Mouse (Mus musculus) neural tube, embryonic 12.5 days (tissue): Measurements from ENCODE around the gene Sema5a. TPM values are rescaled to one million over a fixed set of nuclear protein-coding genes. Genes with fewer than 3 reads are reported as not detected.

Experiments used
- ATAC-seq: fragments of 200-750 bp; cut with Nextera tagmentation; 2 replicates; pipeline ENCODE4 v1.8.0; 2017; ENCODE audit warnings: low read depth, mild to moderate bottlenecking, moderate TSS enrichment, moderate library complexity; ENCODE audit not compliant: low FRiP score
- H3K27ac ChIP-seq: fragments of 300-500 bp; sonication (generic); 2 replicates; pipeline ENCODE4 v1.5.1; 2016
- H3K27me3 ChIP-seq: fragments of 300-500 bp; sonication (generic); replicated peaks from 2 replicates; pipeline ENCODE4 v1.6.1; 2016; ENCODE audit warnings: mild to moderate bottlenecking
- H3K36me3 ChIP-seq: fragments of 300-500 bp; sonication (generic); 2 replicates; pipeline ENCODE4 v1.6.1; 2016; ENCODE audit warnings: mild to moderate bottlenecking
- H3K4me1 ChIP-seq: fragments of 300-500 bp; sonication (generic); 2 replicates; pipeline ENCODE4 v1.6.1; 2016
- H3K4me2 ChIP-seq: fragments of 300-500 bp; sonication (generic); replicated peaks from 2 replicates; pipeline ENCODE4 v1.6.1; 2016; ENCODE audit warnings: mild to moderate bottlenecking
- H3K4me3 ChIP-seq: fragments of 300-500 bp; sonication (generic); 2 replicates; pipeline ENCODE4 v1.5.1; 2016
- H3K9ac ChIP-seq: fragments of 300-500 bp; sonication (generic); 2 replicates; pipeline ENCODE4 v1.6.1; 2016; ENCODE audit warnings: mild to moderate bottlenecking
- H3K9me3 ChIP-seq: fragments of 300-500 bp; sonication (generic); 2 replicates; pipeline ENCODE4 v1.6.1; 2016; ENCODE audit warnings: mild to moderate bottlenecking
- WGBS: fragments of 180-500 bp; shearing (Covaris S2); methylation state at CpG from one replicate; pipeline ENCODE4 v1.1.7; 2016; 5-methylcytosine and 5-hydroxymethylcytosine counted together
- polyA plus RNA-seq: library from polyadenylated mRNA; unstranded; fragments of >200 nt; fragmentation: Nextera tagmentation; extraction: Ambion mirVana; gene quantifications from 2 replicates; pipeline ENCODE4 v1.2.1, GENCODE M21; 2016

The Sema5a gene
- polyA plus RNA-seq, 1 experiment from 2014 or later, result 8.8 TPM

DNA sequence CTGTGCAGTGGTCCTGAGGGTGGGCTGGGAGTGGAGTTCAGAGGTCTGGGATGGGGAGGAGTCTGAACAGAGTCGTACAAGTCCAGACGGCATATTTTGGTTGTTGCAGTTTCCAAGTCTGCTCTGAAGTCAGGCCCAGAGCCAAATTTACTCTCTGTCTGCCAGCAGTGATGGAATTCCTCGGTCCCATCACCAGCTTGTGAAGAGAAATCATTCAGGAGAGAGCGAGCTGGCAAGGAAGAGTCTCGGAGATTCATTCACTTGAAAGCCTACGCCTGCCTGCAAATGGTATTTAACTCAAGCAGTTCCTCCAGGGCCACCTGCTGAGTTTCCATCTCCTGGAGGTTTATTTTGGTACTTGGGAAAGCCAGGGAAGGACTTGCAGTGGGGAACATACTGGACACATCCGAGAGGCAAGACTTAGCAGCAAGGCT, 13.3 kb downstream of the Sema5a start:
- H3K27ac ChIP-seq, result no peak overlapping the region
- H3K4me3 ChIP-seq, result no peak overlapping the region
- WGBS, result 47% methylated on average over 7 of the region's 7 CpGs
- H3K9ac ChIP-seq, result no peak overlapping the region
- no peak for ATAC-seq
- H3K27me3 ChIP-seq, result no peaks in the 10 kb centered on the region
- H3K36me3 ChIP-seq, result no peaks in the 10 kb centered on the region
- H3K4me2 ChIP-seq, result no peak overlapping the region
- no peaks in the 10 kb centered on the region for H3K9me3 ChIP-seq
- H3K4me1 ChIP-seq, result peaks cover 6% of the 10 kb centered on the region; the same call in 1 of the 2 replicates

DNA sequence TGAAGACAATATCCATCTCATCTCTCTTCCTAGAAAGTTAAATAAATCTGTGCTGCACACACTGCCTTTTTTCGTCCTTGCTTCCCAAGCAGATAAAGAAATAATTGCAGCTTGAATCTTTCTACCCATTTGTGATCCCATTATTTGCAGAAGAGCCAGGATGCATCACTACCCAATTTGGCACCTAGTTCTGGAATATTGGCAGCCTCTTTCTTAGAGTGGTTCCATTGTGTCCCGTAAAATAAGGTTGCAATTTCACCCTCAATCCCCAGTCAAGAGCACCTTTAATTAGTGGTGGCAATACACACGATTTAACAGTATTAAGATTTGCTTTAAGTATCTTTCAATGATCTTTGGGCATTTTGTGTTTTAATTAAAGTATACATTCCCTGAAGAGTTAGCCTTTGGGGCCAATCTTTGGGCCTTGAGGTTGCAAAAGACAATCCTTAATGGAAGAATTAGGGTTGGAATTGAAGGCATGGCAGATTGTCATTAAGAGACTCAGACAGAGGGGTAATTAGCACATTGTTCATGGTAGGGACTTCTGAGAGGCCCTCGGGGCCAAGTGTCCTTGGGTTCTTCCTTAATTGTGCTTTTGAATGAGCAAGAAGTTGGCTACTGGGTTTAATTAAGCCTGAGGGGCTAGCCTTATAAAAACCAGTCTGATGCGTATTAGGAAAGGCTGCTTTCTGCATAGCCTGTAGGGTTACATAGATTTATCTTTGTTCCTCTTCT, 14.9 kb downstream of the Sema5a start:
- Histone ChIP-seq H3K9me3 (no peaks in the 10 kb centered on the region), H3K36me3 (no peaks in the 10 kb centered on the region), H3K4me2 (no peak overlapping the region), H3K4me3 (no peak overlapping the region), H3K27me3 (no peaks in the 10 kb centered on the region), H3K27ac (no peak overlapping the region), H3K4me1 (peaks cover 6% of the 10 kb centered on the region; the same call in 1 of the 2 replicates), H3K9ac (no peak overlapping the region)
- no peak for ATAC-seq
- WGBS, result 56% methylated on average over 5 of the region's 5 CpGs

DNA sequence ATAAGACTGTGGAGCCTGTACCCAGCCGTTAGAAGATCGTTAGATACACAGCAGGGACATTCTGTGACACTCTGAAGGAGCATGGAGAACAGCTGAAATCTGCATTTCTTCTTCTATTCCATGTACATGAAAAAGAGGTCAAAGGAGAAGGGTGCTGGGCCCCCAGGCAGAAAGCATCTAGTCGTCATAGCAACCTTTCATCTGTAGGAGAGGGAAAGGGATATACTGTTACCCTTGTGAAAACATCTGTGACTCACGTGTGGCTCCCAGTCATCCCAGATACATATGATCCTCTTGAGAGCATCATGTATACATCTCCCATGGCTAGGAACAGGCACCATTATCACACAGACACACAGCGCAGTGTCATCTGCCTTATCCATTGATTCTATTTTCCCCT, 16.3 kb downstream of the Sema5a start:
- ATAC-seq, result no peak
- H3K27ac ChIP-seq, result no peak overlapping the region

DNA sequence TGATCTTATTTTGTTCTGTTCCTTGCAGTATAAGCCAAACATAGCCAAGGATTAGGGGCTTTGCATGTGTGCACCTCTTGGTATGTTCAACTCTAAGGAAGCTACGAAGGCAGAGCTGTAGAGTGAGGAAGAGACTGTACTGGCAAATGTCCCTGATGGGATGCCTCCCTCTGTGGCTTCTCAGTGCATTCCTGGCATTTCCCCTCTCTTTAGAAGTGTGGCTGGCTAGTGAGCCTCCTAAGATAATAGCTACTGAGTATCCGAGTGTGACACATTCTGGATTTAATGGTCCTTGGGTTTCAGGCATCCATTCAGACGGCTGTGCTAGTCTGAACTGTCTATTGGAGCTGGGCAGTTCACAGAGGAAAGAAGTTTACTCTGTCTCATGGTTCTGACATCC, 19.0 kb downstream of the Sema5a start:
- 38% methylated on average over 3 of the region's 3 CpGs for WGBS
- H3K4me1 ChIP-seq, result peaks cover 12% of the 10 kb centered on the region
- no peak overlapping the region for H3K27ac ChIP-seq
- H3K27me3 ChIP-seq, result no peaks in the 10 kb centered on the region
- ATAC-seq, result no peak
- no peak overlapping the region for H3K4me3 ChIP-seq
- H3K9ac ChIP-seq, result no peak overlapping the region
- H3K4me2 ChIP-seq, result no peak overlapping the region
- no peaks in the 10 kb centered on the region for H3K9me3 ChIP-seq
- H3K36me3 ChIP-seq, result no peaks in the 10 kb centered on the region

More for the DNA sequence above, 16.3 kb downstream of the Sema5a start:
- Histone ChIP-seq H3K4me1 (peaks cover 12% of the 10 kb centered on the region), H3K27me3 (no peaks in the 10 kb centered on the region), H3K9ac (no peak overlapping the region), H3K9me3 (no peaks in the 10 kb centered on the region), H3K4me3 (no peak overlapping the region), H3K36me3 (no peaks in the 10 kb centered on the region), H3K4me2 (no peak overlapping the region)
- WGBS, result 32% methylated on average over 5 of the region's 5 CpGs

DNA sequence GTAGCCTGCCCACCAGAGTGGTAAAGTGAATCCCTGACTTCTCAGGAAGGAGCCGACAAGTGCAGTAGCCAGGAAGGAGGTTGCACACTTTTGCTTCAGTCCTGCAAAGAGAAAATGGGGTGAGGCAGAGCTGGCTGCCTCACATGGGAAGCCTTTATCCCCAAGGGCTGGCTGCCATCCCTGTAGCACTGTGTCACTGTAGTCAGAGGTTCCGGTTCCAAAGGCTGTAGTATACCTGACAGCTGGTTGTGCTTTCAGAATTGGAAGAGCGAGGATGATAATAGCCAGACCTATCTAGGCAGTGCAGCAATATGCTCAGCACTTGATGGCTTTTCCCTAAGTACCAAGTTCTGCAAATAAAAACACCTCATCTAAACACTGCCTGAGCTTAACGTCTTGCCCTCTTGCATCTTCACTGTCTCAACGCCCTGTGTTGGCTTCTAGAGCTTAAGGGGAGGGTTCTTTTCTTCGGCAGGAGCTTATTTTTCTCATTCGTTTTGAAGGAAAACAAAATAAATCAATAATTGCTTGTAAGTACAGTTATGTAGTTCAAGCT, 20.3 kb downstream of the Sema5a start:
- WGBS, result 80% methylated on average over 7 of the region's 7 CpGs
- Histone ChIP-seq H3K27ac (no peak overlapping the region), H3K4me2 (no peak overlapping the region)

DNA sequence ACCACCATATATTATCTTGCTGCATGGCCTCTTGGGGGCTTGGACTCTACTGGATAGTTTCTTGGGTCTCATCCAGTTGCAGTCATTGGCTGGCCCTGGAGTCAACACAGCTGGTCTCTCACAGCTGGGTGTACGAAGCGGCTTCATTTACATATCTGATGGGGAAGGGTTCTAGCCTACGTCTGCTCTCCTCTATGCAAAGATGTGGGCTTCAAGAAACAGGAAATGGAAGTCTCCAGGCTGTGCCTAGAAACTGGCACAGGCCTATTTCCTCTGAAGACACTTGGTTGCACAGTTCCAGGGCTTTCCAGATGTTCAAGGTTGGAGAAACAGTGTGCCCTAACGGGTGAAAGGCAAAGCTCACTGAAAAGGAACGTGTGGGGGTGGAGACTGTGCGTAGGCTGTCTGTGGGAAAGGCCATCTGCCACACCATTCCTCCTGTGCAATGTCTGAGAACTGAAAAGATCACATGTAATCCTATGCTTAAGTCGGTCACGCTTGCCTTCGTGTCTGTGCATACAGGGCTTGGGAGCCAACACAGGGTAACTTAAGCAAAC, 20.8 kb downstream of the Sema5a start:
- Histone ChIP-seq H3K4me1 (peaks cover 12% of the 10 kb centered on the region), H3K36me3 (no peaks in the 10 kb centered on the region), H3K4me3 (no peak overlapping the region), H3K4me2 (no peak overlapping the region), H3K9me3 (no peaks in the 10 kb centered on the region), H3K27me3 (no peaks in the 10 kb centered on the region), H3K27ac (no peak overlapping the region), H3K9ac (no peak overlapping the region)
- ATAC-seq, result no peak
- 62% methylated on average over 9 of the region's 9 CpGs for WGBS

More for the DNA sequence above, 20.3 kb downstream of the Sema5a start:
- H3K4me1 ChIP-seq, result peaks cover 12% of the 10 kb centered on the region
- no peak overlapping the region for H3K9ac ChIP-seq
- no peaks in the 10 kb centered on the region for H3K27me3 ChIP-seq
- no peaks in the 10 kb centered on the region for H3K9me3 ChIP-seq
- no peaks in the 10 kb centered on the region for H3K36me3 ChIP-seq
- no peak for ATAC-seq
- H3K4me3 ChIP-seq, result no peak overlapping the region

DNA sequence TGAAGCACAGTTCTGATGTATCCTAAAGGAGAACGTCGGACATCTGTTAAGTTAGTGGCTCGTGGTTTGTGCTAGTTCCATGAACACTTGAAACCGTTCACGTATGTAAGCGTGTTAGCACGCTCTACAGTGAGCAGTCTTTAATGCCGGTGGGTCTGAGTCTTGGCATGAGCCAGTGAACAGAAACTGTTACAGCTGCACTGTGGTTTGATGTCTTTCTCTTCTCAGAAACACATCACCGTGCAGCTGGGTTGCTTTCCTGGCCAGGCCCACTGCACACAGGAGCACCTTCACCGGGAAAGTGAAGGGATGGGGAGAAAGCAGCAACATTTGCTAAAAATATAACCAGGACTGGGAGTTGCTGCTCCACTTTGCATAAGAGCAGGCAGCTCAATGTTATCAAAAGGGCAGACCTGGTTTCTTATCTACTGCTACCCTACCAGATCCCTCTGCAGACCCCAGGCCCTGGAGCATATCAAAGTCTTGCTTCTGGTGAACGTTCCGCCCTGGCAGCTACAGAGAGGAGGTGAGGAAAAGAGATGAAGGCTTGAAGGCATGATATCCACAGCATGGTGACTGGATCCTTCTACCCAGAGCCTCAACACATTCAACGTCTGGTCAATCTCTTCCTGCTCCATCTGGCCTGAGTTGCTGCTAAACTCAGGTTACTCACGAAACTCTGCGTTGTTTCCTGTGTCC, 21.7 kb downstream of the Sema5a start:
- Histone ChIP-seq H3K4me3 (no peak overlapping the region), H3K4me2 (no peak overlapping the region), H3K4me1 (peaks cover 6% of the 10 kb centered on the region; the same call in 1 of the 2 replicates), H3K9ac (no peak overlapping the region), H3K36me3 (no peaks in the 10 kb centered on the region), H3K27ac (no peak overlapping the region), H3K9me3 (no peaks in the 10 kb centered on the region), H3K27me3 (no peaks in the 10 kb centered on the region)
- WGBS, result 88% methylated on average over 15 of the region's 15 CpGs
- ATAC-seq, result no peak

DNA sequence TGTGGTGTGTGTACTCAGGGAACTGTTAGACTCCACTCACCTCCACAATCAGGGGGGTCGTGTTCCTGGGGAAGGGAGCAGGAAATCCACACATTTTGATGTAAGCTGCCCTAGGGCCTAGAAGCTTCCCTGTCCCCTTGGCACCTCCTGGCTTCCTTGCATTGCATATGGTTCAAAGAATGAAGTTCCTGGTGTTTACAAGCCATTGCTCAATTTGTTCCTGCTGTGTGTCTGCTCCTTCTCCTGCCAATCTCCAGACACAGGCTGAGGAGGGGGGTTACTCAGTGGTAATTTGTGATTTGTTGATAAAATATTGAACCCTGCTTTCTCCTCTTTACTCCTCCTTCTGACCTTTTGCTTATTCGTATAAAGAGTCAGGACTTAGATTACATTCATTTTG, 25.5 kb downstream of the Sema5a start:
- no peak overlapping the region for H3K4me2 ChIP-seq
- WGBS, result 68% methylated on average over 2 of the region's 2 CpGs
- H3K4me3 ChIP-seq, result no peak overlapping the region
- H3K9me3 ChIP-seq, result no peaks in the 10 kb centered on the region
- peaks cover 6% of the 10 kb centered on the region; the same call in 1 of the 2 replicates for H3K4me1 ChIP-seq
- H3K9ac ChIP-seq, result no peak overlapping the region
- H3K27me3 ChIP-seq, result no peaks in the 10 kb centered on the region
- no peak overlapping the region for H3K27ac ChIP-seq
- H3K36me3 ChIP-seq, result no peaks in the 10 kb centered on the region
- no peak for ATAC-seq

DNA sequence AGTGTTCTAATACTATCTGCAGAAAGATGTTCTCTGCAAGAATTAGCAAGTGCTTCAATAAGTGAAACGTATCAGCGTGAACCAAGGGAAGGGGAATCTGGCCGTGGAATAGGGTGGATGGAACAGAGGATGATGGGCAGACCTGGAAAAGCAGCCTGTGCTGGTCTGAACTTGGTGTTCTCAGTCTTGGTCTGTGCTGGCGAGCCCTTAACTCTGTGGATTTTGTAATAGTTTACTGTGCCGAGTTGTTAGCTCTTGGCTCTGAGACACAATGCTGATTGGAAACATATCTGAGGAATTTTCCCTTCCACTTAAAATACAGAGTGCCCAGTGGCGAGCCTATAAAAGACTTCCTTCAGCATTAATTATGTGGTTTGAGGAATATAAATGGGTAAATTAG, 29.3 kb downstream of the Sema5a start:
- no peak overlapping the region for H3K4me2 ChIP-seq
- H3K27ac ChIP-seq, result no peak overlapping the region
- H3K9me3 ChIP-seq, result no peaks in the 10 kb centered on the region
- peaks cover 4% of the 10 kb centered on the region; the same call in 1 of the 2 replicates for H3K4me1 ChIP-seq
- H3K4me3 ChIP-seq, result no peak overlapping the region
- ATAC-seq, result no peak
- H3K27me3 ChIP-seq, result no peaks in the 10 kb centered on the region
- no peaks in the 10 kb centered on the region for H3K36me3 ChIP-seq
- no peak overlapping the region for H3K9ac ChIP-seq
- 88% methylated on average over 6 of the region's 6 CpGs for WGBS

DNA sequence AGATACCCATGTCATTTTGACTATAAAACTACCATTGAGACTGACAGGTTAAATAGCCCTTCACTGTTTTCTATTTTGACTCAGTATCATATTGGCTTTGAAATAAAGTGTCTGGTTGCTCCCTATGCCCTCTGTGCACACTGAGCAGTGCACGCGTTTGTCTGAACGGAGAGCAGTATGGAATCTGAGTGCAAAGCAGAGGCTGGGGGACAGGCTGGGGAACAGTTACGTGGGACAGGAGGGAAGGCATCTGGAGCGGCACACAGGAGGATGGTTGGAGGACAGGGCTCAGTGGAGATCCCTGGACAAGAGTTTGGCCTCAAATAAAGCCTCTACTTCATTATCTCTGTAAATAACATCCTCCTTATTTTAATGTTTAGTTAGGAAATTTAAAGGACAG, 30.4 kb downstream of the Sema5a start:
- WGBS, result 84% methylated on average over 5 of the region's 5 CpGs
- no peak for ATAC-seq

DNA sequence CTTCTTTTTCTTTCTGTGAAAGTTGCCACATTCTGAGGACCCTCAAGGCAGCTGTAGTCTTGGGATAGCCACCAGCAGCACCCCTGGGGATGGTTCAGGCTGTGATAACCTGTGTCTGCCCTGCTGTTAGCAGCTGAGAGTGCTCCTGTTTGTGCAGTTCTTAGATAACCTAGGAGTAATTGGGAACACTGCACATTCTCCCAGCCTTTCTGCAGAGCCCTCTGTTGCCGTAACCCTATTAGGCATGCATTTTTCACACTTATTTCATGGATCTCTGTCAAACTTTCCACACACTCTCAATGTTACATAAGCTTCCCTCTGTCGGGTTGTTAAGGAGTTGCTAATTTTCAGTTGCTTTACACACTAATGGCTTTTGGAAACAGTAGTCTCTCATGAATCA, 34.0 kb downstream of the Sema5a start:
- Histone ChIP-seq H3K27ac (no peak overlapping the region), H3K27me3 (no peaks in the 10 kb centered on the region), H3K4me3 (no peak overlapping the region), H3K9me3 (no peaks in the 10 kb centered on the region), H3K4me2 (no peak overlapping the region), H3K4me1 (peaks cover 4% of the 10 kb centered on the region; the same call in 1 of the 2 replicates), H3K36me3 (no peaks in the 10 kb centered on the region), H3K9ac (no peak overlapping the region)
- 27% methylated on average over 2 of the region's 2 CpGs for WGBS
- peak; percentile 61; the same call in 1 of the 2 replicates for ATAC-seq

More for the DNA sequence above, 30.4 kb downstream of the Sema5a start:
- no peak overlapping the region for H3K9ac ChIP-seq
- no peaks in the 10 kb centered on the region for H3K36me3 ChIP-seq
- H3K9me3 ChIP-seq, result no peaks in the 10 kb centered on the region
- H3K4me1 ChIP-seq, result peaks cover 4% of the 10 kb centered on the region; the same call in 1 of the 2 replicates
- no peaks in the 10 kb centered on the region for H3K27me3 ChIP-seq
- no peak overlapping the region for H3K4me2 ChIP-seq
- no peak overlapping the region for H3K4me3 ChIP-seq
- H3K27ac ChIP-seq, result no peak overlapping the region

DNA sequence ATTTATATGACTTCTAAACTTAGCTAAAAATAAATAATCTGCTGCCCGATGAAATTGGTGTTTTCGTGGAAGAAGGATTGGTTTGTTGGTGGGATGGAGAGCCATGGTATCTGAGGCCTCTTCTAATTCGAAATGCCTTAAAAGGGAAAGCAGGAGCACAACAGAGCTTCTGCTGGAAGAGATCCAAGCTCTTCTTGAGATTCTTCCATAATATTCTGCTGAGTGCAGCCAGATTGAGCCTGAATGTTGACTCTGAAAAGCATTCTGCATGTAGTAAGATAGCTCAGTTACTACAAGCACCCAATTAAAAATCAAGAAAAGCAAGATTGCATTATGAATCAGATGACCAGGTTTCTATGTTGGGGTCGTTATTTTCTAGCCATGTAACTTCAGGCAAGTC, 36.8 kb downstream of the Sema5a start:
- Histone ChIP-seq H3K4me3 (no peak overlapping the region), H3K9me3 (no peaks in the 10 kb centered on the region), H3K27me3 (no peaks in the 10 kb centered on the region), H3K4me2 (no peak overlapping the region), H3K36me3 (no peaks in the 10 kb centered on the region), H3K4me1 (peaks cover 4% of the 10 kb centered on the region; the same call in 1 of the 2 replicates), H3K27ac (no peak overlapping the region), H3K9ac (no peak overlapping the region)
- 90% methylated on average over 4 of the region's 4 CpGs for WGBS
- ATAC-seq, result no peak
